Mouse (Mus musculus) heart, embryonic 11.5 days (tissue): ENCODE data around the gene Epsti1. TPM values are rescaled to one million over a fixed set of nuclear protein-coding genes. Genes with fewer than 3 reads are reported as not detected.

Experiments
- ATAC-seq: fragments of 200-750 bp; cut with Nextera tagmentation; replicated peaks from 2 replicates; pipeline ENCODE4 v1.8.0; 2017; ENCODE audit warnings: moderate library complexity; ENCODE audit not compliant: insufficient number of reproducible peaks, low FRiP score, low TSS enrichment
- H3K27ac ChIP-seq: fragments of 300-500 bp; sonication (generic); 2 replicates; pipeline ENCODE4 v1.5.1; 2014; ENCODE audit warnings: mild to moderate bottlenecking, low read depth, low read length
- H3K27me3 ChIP-seq: fragments of 300-500 bp; sonication (generic); 2 replicates; pipeline ENCODE4 v1.6.1; 2014; ENCODE audit warnings: mild to moderate bottlenecking, low read length, mixed read lengths; ENCODE audit not compliant: control insufficient read depth, insufficient read depth
- H3K36me3 ChIP-seq: fragments of 300-500 bp; sonication (generic); 2 replicates; pipeline ENCODE4 v1.6.1; 2014; ENCODE audit warnings: mild to moderate bottlenecking, low read length, moderate library complexity, mixed read lengths; ENCODE audit not compliant: control insufficient read depth, insufficient read depth
- H3K4me1 ChIP-seq: fragments of 300-500 bp; sonication (generic); 2 replicates; pipeline ENCODE4 v1.6.1; 2014; ENCODE audit warnings: low read length; ENCODE audit not compliant: control insufficient read depth, insufficient read depth
- H3K4me2 ChIP-seq: fragments of 300-500 bp; sonication (generic); 2 replicates; pipeline ENCODE4 v1.6.1; 2014; ENCODE audit warnings: mild to moderate bottlenecking, moderate library complexity
- H3K4me3 ChIP-seq: fragments of 300-500 bp; sonication (generic); 2 replicates; pipeline ENCODE4 v1.5.1; 2014; ENCODE audit warnings: low read depth, low read length
- H3K9ac ChIP-seq: fragments of 300-500 bp; sonication (generic); 2 replicates; pipeline ENCODE4 v1.6.1; 2014; ENCODE audit warnings: mild to moderate bottlenecking, low read depth, low read length, moderate library complexity
- H3K9me3 ChIP-seq: fragments of 300-500 bp; sonication (generic); replicated peaks from 2 replicates; pipeline ENCODE4 v1.6.1; 2016; ENCODE audit warnings: low read length; ENCODE audit not compliant: control insufficient read depth
- WGBS: fragments of 180-500 bp; shearing (Covaris S2); extraction: QIAGEN DNeasy Blood & Tissue Kit; methylation state at CpG from one replicate; pipeline ENCODE4 v1.1.7; 2014; ENCODE audit not compliant: insufficient replicate concordance; 5-methylcytosine and 5-hydroxymethylcytosine counted together
- polyA plus RNA-seq: library from polyadenylated mRNA; unstranded; fragments of >200 nt; fragmentation: Nextera tagmentation; extraction: Ambion mirVana; gene quantifications from 2 replicates; pipeline ENCODE4 v1.2.1, GENCODE M21; 2014

Gene Epsti1
- polyA plus RNA-seq, 1 experiment from 2014 or later = 0.49 TPM

- no peak overlapping the region for H3K4me2 ChIP-seq
- H3K9me3 ChIP-seq = no peaks in the 10 kb centered on the region
- no peaks in the 10 kb centered on the region for H3K27me3 ChIP-seq
- H3K4me1 ChIP-seq = no peaks in the 10 kb centered on the region
- no peaks in the 10 kb centered on the region for H3K36me3 ChIP-seq
- H3K9ac ChIP-seq = no peak overlapping the region
- H3K27ac ChIP-seq = no peak overlapping the region
- no peak for ATAC-seq
- 81% methylated on average over 4 of the region's 4 CpGs for WGBS
- no peak overlapping the region for H3K4me3 ChIP-seq
Observed at GRCm38 (mm10) chr14:78048674-78049073, 144.6 kb downstream of the Epsti1 start.

Other genes with a start within 250 kb of the Epsti1 start
- gene Dnajc15, start 29.1 kb upstream of the Epsti1 start, polyA plus RNA-seq = 145 and 146 TPM in 2 replicates
- gene Fam216b, start 184.8 kb downstream of the Epsti1 start, polyA plus RNA-seq = not detected in 2 replicates